Mouse (Mus musculus): ENCODE measurements around the gene Axin2. TPM values are rescaled to one million over a fixed set of nuclear protein-coding genes. Genes with fewer than 3 reads are reported as not detected.
"Not testable (repeated sequence)": the region's sequence is repeated elsewhere in the genome, so short reads cannot be mapped to it uniquely, and the experiment has no call there.

Axin2 gene
- 8.9 and 9.2 TPM in 2 replicates for polyA plus RNA-seq (2015; fragmentation: Nextera tagmentation; extraction: Ambion mirVana)

DNA sequence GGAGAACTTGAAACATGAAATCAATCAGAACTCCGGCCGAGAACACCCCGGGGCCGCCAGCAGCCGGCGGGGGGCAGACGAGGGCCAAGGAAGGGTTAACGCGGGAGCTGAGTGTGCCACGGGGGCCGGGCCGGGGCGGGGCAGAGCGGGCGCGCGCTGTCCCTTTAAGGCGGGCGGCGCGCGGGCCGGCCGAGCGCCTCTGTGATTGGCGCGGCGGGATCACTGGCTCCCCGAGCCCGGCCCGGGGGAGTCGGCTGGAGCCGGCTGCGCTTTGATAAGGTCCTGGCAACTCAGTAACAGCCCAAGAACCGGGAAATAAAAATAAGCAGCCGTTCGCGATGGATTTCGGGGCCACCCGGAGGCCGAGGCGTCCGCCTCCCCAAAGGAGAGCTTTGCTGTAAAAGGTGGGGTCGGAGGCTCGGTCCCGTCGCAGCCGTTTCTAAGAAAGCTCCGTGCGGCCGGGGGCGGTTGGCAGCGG lies at the start of gene Axin2:
Gene Axin2, plus strand, starts transcription at position 192 of the 478 bp plus-strand sequence.
- no peaks in the 10 kb centered on the region for H3K27me3 ChIP-seq
- H3K9ac ChIP-seq = peak within 1 kb of the TSS; percentile 76
- H3K4me1 ChIP-seq (replicated peaks) = peaks cover 51% of the 10 kb centered on the region
- H3K9me3 ChIP-seq = no peaks in the 10 kb centered on the region
- no peaks in the 10 kb centered on the region for H3K36me3 ChIP-seq
- peak within 1 kb of the TSS; percentile 96 for H3K27ac ChIP-seq (replicated peaks)
- H3K4me2 ChIP-seq = peak within 1 kb of the TSS; percentile 94
- WGBS = under 1% methylated on average over 51 of the region's 53 CpGs
- ATAC-seq (ENCODE audit: low FRiP score, low read depth) = peak; percentile 85
- H3K4me3 ChIP-seq = peak within 1 kb of the TSS; percentile 71

DNA sequence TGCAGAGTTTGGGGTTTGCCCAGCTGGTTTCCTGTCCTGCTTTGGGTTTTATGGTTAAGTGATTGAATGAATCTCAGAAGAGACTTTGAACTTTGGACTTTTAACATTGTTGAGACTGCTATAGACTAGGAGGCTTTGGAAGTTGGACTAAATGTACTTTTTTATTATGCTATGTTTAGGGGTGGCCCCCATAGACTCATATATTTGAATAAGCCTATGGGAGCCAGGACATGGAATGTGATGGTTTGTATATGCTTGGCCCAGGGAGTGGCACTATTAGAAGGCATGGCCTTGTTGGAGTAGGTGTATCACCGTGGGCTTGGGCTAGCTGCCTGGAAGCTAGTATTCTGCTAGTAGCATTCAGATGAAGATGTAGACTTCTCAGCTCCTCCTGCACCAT lies 48.9 kb upstream of the Axin2 start:
- H3K27me3 ChIP-seq; ATAC-seq (ENCODE audit: low FRiP score, low read depth); H3K27ac ChIP-seq (replicated peaks); H3K4me3 ChIP-seq; H3K9me3 ChIP-seq; H3K36me3 ChIP-seq; H3K4me1 ChIP-seq (replicated peaks); H3K4me2 ChIP-seq; H3K9ac ChIP-seq: not testable (repeated sequence)
- 88% methylated on average over 1 of the region's 1 CpGs for WGBS

DNA sequence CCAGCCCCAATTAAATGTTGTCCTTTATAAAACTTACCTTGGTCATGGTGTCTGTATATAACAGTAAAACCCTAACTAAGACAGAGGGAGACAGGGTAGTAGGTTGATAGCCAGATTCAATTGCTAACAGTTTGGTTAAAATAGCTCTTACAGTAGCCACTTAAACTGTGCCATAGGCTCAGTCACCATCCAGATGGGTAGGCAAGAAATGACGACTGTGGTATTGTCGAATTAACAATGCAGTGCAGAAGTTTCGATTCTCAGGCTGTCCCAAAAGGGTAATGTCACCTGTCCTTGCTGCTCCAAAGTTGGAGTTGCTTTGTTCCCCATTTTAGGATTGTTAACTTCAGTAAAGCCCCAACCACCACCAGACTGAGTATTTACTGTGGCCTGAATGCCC lies 48.4 kb upstream of the Axin2 start:
- Histone ChIP-seq H3K9ac (no peak overlapping the region), H3K36me3 (no peaks in the 10 kb centered on the region), H3K4me1 (replicated peaks) (no peaks in the 10 kb centered on the region), H3K4me3 (no peak overlapping the region), H3K27ac (replicated peaks) (no peak overlapping the region), H3K27me3 (no peaks in the 10 kb centered on the region), H3K4me2 (no peak overlapping the region), H3K9me3 (no peaks in the 10 kb centered on the region)
- 89% methylated on average over 3 of the region's 3 CpGs for WGBS
- no peak for ATAC-seq (ENCODE audit: low FRiP score, low read depth)

DNA sequence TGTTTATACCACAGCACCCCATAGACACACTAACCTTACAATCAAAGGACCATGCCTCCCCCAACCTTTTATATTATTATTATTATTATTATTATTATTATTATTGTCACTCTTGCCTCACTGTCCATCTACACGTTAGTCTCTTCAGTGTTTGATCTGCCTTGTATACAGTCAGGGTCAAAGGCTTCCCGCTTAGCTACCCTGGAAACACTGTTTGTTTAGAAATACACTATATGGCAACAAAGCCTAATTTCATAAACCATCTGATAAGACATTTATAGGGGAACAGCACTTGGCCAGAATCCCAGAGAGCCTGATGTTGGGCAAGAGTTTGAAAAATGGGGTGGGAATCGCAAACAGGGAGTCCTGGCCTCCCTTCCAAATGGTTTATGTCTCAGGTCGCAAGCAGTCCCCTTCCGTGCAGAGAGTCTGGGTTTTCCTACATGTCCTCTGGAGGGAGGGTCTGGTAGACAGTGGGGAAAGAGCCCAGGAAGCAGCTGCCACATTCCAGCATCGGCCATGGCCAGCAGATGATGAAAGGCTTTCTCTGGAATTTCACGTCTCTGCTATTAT lies 43.4 kb upstream of the Axin2 start:
- H3K27me3 ChIP-seq = no peaks in the 10 kb centered on the region
- H3K9ac ChIP-seq = no peak overlapping the region
- H3K36me3 ChIP-seq = no peaks in the 10 kb centered on the region
- no peaks in the 10 kb centered on the region for H3K4me1 ChIP-seq (replicated peaks)
- H3K4me2 ChIP-seq = no peak overlapping the region
- H3K27ac ChIP-seq (replicated peaks) = no peak overlapping the region
- WGBS = 84% methylated on average over 7 of the region's 7 CpGs
- no peaks in the 10 kb centered on the region for H3K9me3 ChIP-seq
- H3K4me3 ChIP-seq = no peak overlapping the region
- no peak for ATAC-seq (ENCODE audit: low FRiP score, low read depth)

DNA sequence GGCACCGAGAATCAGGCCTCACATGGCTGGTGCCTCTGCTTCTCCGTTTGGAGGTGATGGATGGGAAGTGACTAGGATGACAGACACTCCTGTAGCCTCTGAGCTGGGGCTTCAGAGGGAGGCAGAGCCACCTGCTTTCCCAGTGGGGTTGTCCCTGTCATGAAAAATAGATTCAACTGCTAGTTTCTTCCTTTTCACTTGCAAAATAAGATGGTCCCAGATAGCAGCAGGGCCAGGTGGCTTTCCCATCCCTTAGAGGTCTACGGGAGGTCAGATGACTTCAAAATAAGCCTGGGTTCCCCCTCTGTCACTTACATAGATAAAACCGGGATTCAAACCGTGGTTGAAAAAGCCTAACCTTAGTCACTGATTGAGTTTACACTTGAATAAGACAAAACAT lies 42.6 kb upstream of the Axin2 start:
- no peak overlapping the region for H3K4me2 ChIP-seq
- no peak for ATAC-seq (ENCODE audit: low FRiP score, low read depth)
- WGBS = 72% methylated on average over 5 of the region's 5 CpGs

DNA sequence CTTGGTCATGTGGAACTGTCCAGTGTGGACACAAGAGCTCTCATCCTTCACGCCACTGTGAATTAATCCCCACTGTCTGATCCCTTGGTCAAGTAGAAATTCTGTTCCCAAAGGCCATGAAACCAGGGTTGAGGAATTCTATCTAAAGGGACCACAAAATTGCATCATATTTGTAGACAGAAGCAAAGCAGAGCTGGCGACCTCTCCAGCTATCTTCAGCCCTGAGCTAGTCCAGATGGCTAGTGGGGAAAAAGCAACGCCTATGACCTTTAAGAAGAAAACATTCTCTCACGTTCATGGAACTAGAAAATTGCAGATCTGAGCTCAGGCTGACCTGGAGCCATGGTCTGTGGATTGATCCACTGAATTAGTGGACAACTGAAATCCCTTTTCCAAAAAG lies 39.6 kb upstream of the Axin2 start:
- no peak overlapping the region for H3K4me2 ChIP-seq
- ATAC-seq (ENCODE audit: low FRiP score, low read depth) = no peak

More for the DNA sequence above, 42.6 kb upstream of the Axin2 start:
- Histone ChIP-seq H3K27me3 (no peaks in the 10 kb centered on the region), H3K4me3 (no peak overlapping the region), H3K27ac (replicated peaks) (no peak overlapping the region), H3K36me3 (no peaks in the 10 kb centered on the region), H3K4me1 (replicated peaks) (no peaks in the 10 kb centered on the region), H3K9me3 (no peaks in the 10 kb centered on the region), H3K9ac (no peak overlapping the region)

DNA sequence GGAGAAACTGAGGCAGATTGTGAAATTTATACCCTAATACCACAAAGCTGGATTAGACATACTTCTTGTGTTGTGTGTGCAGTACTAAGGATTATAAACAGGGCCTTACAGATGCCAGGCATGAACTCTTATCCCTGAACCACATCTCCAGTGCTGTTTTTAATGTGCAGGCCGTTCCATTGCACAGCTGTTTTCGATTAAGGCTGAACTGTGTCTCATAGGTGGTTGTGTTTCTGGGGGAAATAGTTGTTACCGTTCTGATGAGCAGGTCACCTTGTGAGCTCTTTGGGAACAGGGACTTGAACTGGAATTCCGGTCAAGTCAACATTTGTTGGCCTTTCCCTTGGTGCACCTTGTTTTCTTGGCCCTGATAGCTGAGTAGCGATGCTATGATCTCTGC lies 38.5 kb upstream of the Axin2 start:
- H3K4me3 ChIP-seq = no peak overlapping the region
- no peak overlapping the region for H3K27ac ChIP-seq (replicated peaks)
- no peaks in the 10 kb centered on the region for H3K9me3 ChIP-seq
- no peak overlapping the region for H3K4me2 ChIP-seq
- no peaks in the 10 kb centered on the region for H3K27me3 ChIP-seq
- peaks cover 5% of the 10 kb centered on the region; the same call in 1 of the 2 replicates for H3K4me1 ChIP-seq (replicated peaks)
- H3K36me3 ChIP-seq = no peaks in the 10 kb centered on the region
- ATAC-seq (ENCODE audit: low FRiP score, low read depth) = no peak
- H3K9ac ChIP-seq = no peak overlapping the region
- 95% methylated on average over 5 of the region's 5 CpGs for WGBS

More for the DNA sequence above, 39.6 kb upstream of the Axin2 start:
- Histone ChIP-seq H3K9ac (no peak overlapping the region), H3K36me3 (no peaks in the 10 kb centered on the region), H3K27me3 (no peaks in the 10 kb centered on the region), H3K4me1 (replicated peaks) (peaks cover 2% of the 10 kb centered on the region; the same call in 1 of the 2 replicates), H3K9me3 (no peaks in the 10 kb centered on the region), H3K27ac (replicated peaks) (no peak overlapping the region), H3K4me3 (no peak overlapping the region)
- WGBS = 83% methylated on average over 4 of the region's 4 CpGs

DNA sequence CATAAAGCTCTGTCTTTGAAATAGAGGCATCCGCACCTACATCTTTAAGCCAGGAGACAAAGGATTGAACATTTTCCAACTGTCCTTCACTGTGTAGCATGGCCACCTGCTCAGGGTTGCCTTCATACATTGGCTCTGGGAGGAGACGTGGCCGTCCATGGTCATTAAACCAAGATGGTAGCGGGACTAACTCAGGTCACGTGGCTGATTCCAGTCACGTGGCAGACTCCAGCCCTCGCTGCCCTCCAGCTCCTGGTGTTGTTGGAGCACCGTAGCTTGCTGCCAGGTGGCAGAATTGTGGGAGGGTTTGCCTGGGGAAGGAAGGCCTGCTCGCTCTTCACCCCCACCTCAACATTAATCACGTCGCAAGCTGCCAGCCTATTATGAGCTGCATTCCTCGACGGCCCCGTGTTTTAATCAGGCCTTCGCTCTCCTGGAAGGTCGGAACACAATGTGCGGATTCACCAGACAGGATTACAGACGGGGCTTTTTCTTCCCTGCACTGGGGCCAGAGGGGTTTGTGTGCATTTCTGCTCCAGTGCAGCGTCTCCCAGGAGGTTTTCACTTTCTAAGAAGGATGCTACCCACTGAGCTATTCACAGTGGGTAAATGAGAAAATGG lies 34.8 kb upstream of the Axin2 start:
- 33% methylated on average over 19 of the region's 19 CpGs for WGBS
- Histone ChIP-seq H3K4me3 (no peak overlapping the region), H3K9me3 (no peaks in the 10 kb centered on the region), H3K27ac (replicated peaks) (no peak overlapping the region), H3K4me2 (no peak overlapping the region), H3K4me1 (replicated peaks) (peaks cover 12% of the 10 kb centered on the region), H3K36me3 (no peaks in the 10 kb centered on the region), H3K27me3 (no peaks in the 10 kb centered on the region), H3K9ac (no peak overlapping the region)
- ATAC-seq (ENCODE audit: low FRiP score, low read depth) = no peak; the same call in 1 of the 2 replicates

DNA sequence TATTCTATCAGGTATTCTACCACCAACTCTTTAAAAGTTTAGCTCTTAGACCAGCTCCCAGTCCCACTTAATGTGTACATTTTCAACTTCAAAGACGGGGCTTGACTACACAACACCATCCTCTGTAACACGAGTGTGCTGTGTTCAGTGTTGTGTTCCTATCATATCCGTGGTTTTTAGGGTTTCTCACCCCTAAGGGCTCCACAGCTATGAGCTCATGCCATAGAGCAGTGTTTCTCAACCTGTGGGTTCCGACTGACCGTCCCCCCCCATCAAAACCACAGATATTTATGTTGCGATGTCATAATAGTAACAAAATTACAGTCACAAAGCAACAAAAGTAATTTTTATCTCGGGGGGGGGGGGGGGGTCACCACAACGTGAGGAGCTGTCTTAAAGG lies 34.1 kb upstream of the Axin2 start:
- Histone ChIP-seq H3K27ac (replicated peaks) (no peak overlapping the region), H3K9ac (no peak overlapping the region), H3K9me3 (no peaks in the 10 kb centered on the region), H3K27me3 (no peaks in the 10 kb centered on the region), H3K4me1 (replicated peaks) (peaks cover 18% of the 10 kb centered on the region), H3K4me3 (no peak overlapping the region), H3K36me3 (no peaks in the 10 kb centered on the region), H3K4me2 (no peak overlapping the region)
- no peak for ATAC-seq (ENCODE audit: low FRiP score, low read depth)
- 81% methylated on average over 8 of the region's 8 CpGs for WGBS

DNA sequence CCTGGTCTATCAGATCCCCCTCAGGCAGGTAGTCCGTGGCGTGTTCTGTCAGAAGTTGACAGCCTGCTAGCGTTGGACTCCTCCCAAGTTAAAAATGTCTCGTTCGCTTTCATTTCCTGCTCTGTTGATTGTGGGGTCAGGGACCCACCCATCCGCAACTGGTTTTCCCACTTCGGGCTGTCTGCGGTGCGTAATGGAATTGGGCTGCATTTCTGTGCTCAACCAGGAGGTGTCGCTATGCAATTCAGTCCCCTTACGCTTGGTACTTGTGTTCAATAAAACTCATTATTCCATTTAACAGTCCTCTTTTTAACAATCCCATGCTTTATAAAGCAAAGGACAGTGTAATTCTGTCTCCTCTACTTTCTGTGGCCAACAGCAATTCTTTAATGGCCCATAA lies 31.0 kb upstream of the Axin2 start:
- Histone ChIP-seq H3K9me3 (no peaks in the 10 kb centered on the region), H3K27me3 (0 out of 2 replicates have a peak, but pooled peaks cover 2% of the 10 kb centered on the region), H3K4me3 (no peak overlapping the region), H3K4me2 (no peak overlapping the region), H3K9ac (no peak overlapping the region), H3K4me1 (replicated peaks) (peaks cover 33% of the 10 kb centered on the region), H3K36me3 (no peaks in the 10 kb centered on the region), H3K27ac (replicated peaks) (no peak overlapping the region)
- no peak for ATAC-seq (ENCODE audit: low FRiP score, low read depth)
- WGBS = 56% methylated on average over 11 of the region's 11 CpGs

DNA sequence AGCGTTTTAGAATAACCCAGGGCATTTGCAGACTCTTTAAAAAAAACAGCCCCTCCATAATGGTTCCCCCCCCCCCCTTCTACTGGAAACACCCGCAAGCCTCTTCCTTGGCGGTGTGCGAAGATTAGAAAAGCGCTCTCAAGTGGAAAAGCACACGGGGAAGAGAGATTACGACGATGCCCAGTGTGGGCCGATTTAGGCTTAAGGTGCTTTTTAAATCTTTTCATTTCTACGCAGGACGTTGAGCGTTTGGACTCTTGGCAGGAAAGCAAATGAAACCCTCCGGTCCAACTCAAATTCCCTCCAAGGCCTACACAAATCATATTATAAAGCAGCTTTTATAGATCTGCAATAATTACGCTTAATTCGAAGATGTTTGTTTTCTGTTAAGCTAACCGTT lies 29.6 kb upstream of the Axin2 start:
- Histone ChIP-seq H3K4me1 (replicated peaks) (peaks cover 34% of the 10 kb centered on the region), H3K4me3 (peak overlapping the region; percentile 34), H3K27me3 (0 out of 2 replicates have a peak, but pooled peaks cover 2% of the 10 kb centered on the region), H3K9me3 (no peaks in the 10 kb centered on the region), H3K9ac (0 out of 2 replicates have a peak overlapping the region, but pooled peaks have one; percentile 16), H3K36me3 (no peaks in the 10 kb centered on the region), H3K27ac (replicated peaks) (peak overlapping the region; percentile 55), H3K4me2 (peak overlapping the region; percentile 61)
- ATAC-seq (ENCODE audit: low FRiP score, low read depth) = no peak
- WGBS = 15% methylated on average over 16 of the region's 16 CpGs

DNA sequence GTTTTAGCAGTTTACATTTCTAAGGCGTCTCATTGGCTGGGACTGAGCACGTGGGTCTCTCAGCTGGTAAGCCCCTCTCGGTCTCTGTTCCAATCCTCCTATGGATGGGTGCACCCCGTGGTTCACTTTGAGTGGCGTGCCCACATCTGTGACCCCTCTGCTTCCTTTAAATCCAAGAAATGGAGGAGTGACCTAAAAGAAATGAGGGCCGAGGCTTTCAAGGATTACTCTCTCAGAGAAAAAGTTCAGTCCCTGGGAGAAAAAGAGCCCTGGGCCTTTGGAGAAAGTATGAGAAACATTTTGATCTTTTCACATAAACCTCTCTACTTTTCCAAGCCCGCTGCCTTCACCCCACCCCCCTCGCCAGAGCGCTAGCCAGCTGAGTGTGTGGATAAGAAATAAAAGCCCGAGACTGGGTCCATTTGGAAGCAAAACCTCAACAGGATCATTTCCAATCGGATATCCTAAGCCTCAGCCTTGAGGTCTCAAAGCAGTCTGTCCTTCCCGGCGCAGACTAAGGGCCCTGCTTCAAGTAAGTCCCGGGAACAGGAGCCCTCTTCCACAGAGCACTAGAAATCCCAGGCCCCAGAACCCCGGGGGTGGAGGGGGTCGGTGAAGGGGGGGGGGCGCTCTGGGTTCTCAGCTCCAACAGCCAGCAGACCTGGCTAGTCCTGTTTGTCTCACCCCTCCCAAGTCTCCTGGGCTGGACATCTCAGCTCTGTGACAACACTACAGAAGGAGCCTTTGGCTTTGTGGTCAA lies 28.9 kb upstream of the Axin2 start:
- Histone ChIP-seq H3K27me3 (0 out of 2 replicates have a peak, but pooled peaks cover 2% of the 10 kb centered on the region), H3K4me3 (peak overlapping the region; percentile 34), H3K9ac (no peak overlapping the region; the same call in 1 of the 2 replicates), H3K36me3 (no peaks in the 10 kb centered on the region), H3K9me3 (no peaks in the 10 kb centered on the region), H3K4me2 (peak overlapping the region; percentile 61), H3K27ac (replicated peaks) (peak overlapping the region; percentile 66), H3K4me1 (replicated peaks) (peaks cover 31% of the 10 kb centered on the region)
- ATAC-seq (ENCODE audit: low FRiP score, low read depth) = peak; percentile 81
- 2% methylated on average over 17 of the region's 17 CpGs for WGBS
